Mouse (Mus musculus): Measurements from ENCODE around the gene Pde4c.

DNA sequence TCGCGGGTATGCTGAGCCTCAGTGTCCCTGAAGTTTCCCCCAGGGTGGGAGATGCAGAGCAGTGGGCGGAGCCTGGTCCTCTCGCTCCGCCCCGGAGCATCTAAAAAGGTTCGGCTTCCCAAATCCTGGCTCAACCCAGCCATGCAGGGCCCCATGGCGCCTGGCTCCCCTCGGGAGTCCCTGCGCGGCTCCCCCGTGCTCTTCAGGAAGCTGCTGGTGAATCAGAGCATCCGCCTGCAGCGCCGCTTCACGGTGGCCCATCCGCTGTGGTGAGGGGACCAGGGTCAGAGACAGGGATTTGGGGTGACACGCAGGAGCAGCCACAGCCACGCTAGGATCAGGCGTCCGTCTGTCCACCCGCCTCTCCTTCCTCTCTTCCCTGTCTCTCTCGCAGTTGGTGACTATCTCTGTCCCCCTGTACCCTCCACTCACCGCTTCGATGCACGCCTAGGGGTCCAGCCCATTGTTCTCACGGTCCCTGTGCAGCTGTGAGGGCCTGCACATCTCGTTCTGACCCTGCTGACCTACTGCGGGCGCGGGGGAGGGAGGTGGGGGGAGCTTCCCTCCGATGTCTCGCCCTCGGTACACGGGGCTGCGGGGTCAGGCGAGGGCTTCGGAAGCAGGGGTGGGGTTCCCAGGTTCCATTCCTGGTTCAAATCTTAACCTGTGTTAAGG is 19.6 kb downstream of the Pde4c start:
- TF ChIP-seq POLR2A (IDR thresholded peaks at IDR 0.05; ENCODE audit: insufficient read depth, low read depth, low read length) (no peak), CTCF (IDR thresholded peaks at IDR 0.05; ENCODE audit: insufficient read depth, low read depth, low read length) (no peak)
